Mouse (Mus musculus) brain, embryonic 18.5 days (tissue): ENCODE results near the gene Socs7.

Experiments used
- DNase-seq: peaks from one replicate; pipeline ENCODE4 v3.0.0-alpha.2; 2012; ENCODE audit warnings: low read depth, low spot score

Gene Socs7

DNA sequence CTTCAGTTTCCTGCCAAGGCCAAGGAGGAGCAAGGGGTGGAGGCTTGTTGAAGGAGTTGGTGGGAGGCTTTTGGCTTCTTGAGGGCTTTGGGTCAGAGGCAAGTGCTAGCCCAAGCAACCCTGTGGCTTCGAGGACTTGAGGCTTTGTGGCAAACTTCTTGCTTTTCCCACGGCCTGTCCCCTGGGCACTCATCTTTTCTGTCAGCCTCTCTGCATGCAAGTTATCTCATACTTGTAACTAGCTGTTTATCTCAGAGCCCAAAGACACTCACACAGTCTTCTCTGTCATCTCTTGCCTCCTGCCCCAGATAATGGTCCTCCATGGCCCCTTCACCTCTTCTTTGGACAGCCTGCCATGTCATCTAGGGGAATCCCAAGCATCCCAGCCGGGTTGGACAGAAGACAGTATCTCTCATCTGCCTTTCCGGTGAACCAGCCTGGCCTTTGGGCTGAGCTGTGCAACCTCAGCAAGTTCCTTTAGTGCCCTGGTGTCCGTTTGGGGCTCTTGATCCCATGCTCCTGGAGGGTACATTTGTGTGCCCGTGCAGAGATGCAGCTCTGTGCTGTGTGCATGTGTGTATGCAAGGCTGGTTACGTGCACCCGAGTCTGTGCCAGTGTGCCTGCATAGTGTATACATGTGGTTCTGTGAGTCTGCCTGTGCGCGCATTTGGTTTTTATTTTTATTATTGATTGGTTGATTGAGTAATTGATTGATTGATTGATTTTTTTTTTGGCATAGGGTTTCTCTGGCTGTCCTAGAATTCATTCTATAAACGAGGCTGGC lies 80.7 kb downstream of the Socs7 start:
- DNase-seq = no peak

DNA sequence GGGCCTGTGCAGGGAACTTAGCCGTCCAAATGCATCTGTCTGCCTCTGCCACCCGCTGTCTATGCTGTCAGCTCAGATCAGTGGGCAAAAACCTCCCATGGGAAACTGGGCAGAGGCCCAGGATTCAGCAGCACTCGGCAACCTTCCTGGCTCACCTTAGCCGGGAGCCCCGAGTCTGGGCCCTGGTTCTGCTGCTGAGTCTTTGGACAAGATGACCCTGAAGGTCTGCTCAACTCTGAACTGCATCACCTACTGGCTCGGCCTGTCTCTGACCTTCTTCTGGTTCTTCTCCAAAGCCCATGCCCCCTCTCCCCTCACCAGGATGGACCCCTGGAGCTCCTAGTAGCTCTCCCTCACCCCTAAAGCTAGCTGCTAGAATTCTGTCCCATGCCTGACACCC lies 83.2 kb downstream of the Socs7 start:
- no peak for DNase-seq

GRCm38 (mm10) chr11:97445999-97446511 lies 83.7 kb downstream of the Socs7 start:
- no peak for DNase-seq

GRCm38 (mm10) chr11:97447979-97448378 lies 85.6 kb downstream of the Socs7 start:
- no peak for DNase-seq
